Mouse (Mus musculus): ENCODE data around the gene Cldn15. TPM values are rescaled to one million over a fixed set of nuclear protein-coding genes. Genes with fewer than 3 reads are reported as not detected.

Cldn15 gene
- 5.3 and 5.7 TPM in 2 replicates for polyA plus RNA-seq (2014; fragmentation: Nextera tagmentation; extraction: Ambion mirVana)

GRCm38 (mm10) chr5:136966331-136966730 is at the start of gene Cldn15:
Gene Cldn15, plus strand, starts transcription at chr5:136966616.
- Histone ChIP-seq H3K4me2 (peak within 1 kb of the TSS; percentile 29), H3K4me1 (ENCODE audit: insufficient read depth) (peaks cover 15% of the 10 kb centered on the region; the same call in 1 of the 2 replicates), H3K27ac (ENCODE audit: low read depth) (peak within 1 kb of the TSS; percentile 82), H3K4me3 (ENCODE audit: low read depth, low read length) (no peak within 1 kb of the TSS), H3K27me3 (ENCODE audit: insufficient read depth, low read length) (no peaks in the 10 kb centered on the region), H3K36me3 (ENCODE audit: insufficient read depth) (peaks cover 40% of the 10 kb centered on the region), H3K9me3 (ENCODE audit: low read depth, low read length) (no peaks in the 10 kb centered on the region), H3K9ac (no peak within 1 kb of the TSS; the same call in 1 of the 2 replicates)
- WGBS, result 26% methylated on average over 6 of the region's 6 CpGs
- no peak for TF ChIP-seq CTCF (IDR thresholded peaks at IDR 0.05; ENCODE audit: low read depth)
- ATAC-seq (ENCODE audit: insufficient read depth) (no peak), DNase-seq (peak; percentile 55)

- Histone ChIP-seq H3K27ac (ENCODE audit: low read depth) (no peak overlapping the region), H3K9me3 (ENCODE audit: low read depth, low read length) (no peaks in the 10 kb centered on the region), H3K4me3 (ENCODE audit: low read depth, low read length) (no peak overlapping the region), H3K36me3 (ENCODE audit: insufficient read depth) (peaks cover 6% of the 10 kb centered on the region; the same call in 1 of the 2 replicates), H3K4me2 (no peak overlapping the region), H3K27me3 (ENCODE audit: insufficient read depth, low read length) (no peaks in the 10 kb centered on the region), H3K4me1 (ENCODE audit: insufficient read depth) (no peaks in the 10 kb centered on the region), H3K9ac (no peak overlapping the region)
- TF ChIP-seq CTCF (IDR thresholded peaks at IDR 0.05; ENCODE audit: low read depth), result no peak
- DNase-seq (no peak), ATAC-seq (ENCODE audit: insufficient read depth) (no peak)
- WGBS, result 94% methylated on average over 8 of the region's 8 CpGs
Observed at GRCm38 (mm10) chr5:136917613-136918242, 48.7 kb upstream of the Cldn15 start.

GRCm38 (mm10) chr5:136918655-136919472 is 47.6 kb upstream of the Cldn15 start:
- no peaks in the 10 kb centered on the region for H3K9me3 ChIP-seq (ENCODE audit: low read depth, low read length)
- WGBS, result 2% methylated on average over 38 of the region's 38 CpGs
- H3K4me1 ChIP-seq (ENCODE audit: insufficient read depth), result no peaks in the 10 kb centered on the region
- no peaks in the 10 kb centered on the region for H3K27me3 ChIP-seq (ENCODE audit: insufficient read depth, low read length)
- H3K4me3 ChIP-seq (ENCODE audit: low read depth, low read length), result peak overlapping the region; percentile 53
- no peaks in the 10 kb centered on the region for H3K36me3 ChIP-seq (ENCODE audit: insufficient read depth)
- ATAC-seq (ENCODE audit: insufficient read depth) (peak; percentile 93), DNase-seq (peak; percentile 91)
- no peak for TF ChIP-seq CTCF (IDR thresholded peaks at IDR 0.05; ENCODE audit: low read depth)
- H3K4me2 ChIP-seq, result peak overlapping the region; percentile 91
- no peak overlapping the region for H3K27ac ChIP-seq (ENCODE audit: low read depth)
- H3K9ac ChIP-seq, result peak overlapping the region; percentile 69

GRCm38 (mm10) chr5:136919546-136920301 is 46.7 kb upstream of the Cldn15 start:
- Histone ChIP-seq H3K36me3 (ENCODE audit: insufficient read depth) (no peaks in the 10 kb centered on the region), H3K27me3 (ENCODE audit: insufficient read depth, low read length) (no peaks in the 10 kb centered on the region), H3K27ac (ENCODE audit: low read depth) (no peak overlapping the region), H3K9me3 (ENCODE audit: low read depth, low read length) (no peaks in the 10 kb centered on the region), H3K4me3 (ENCODE audit: low read depth, low read length) (peak overlapping the region; percentile 53), H3K4me2 (peak overlapping the region; percentile 91), H3K9ac (peak overlapping the region; percentile 69), H3K4me1 (ENCODE audit: insufficient read depth) (no peaks in the 10 kb centered on the region)
- ATAC-seq (ENCODE audit: insufficient read depth), result peak; percentile 39; the same call in 1 of the 2 replicates
- 15% methylated on average over 18 of the region's 18 CpGs for WGBS
- no peak for TF ChIP-seq CTCF (IDR thresholded peaks at IDR 0.05; ENCODE audit: low read depth)
- DNase-seq, result no peak

GRCm38 (mm10) chr5:136922830-136923229 is 43.6 kb upstream of the Cldn15 start:
- Histone ChIP-seq H3K4me3 (ENCODE audit: low read depth, low read length) (no peak overlapping the region), H3K4me2 (no peak overlapping the region), H3K9ac (no peak overlapping the region), H3K27me3 (ENCODE audit: insufficient read depth, low read length) (no peaks in the 10 kb centered on the region), H3K4me1 (ENCODE audit: insufficient read depth) (no peaks in the 10 kb centered on the region), H3K9me3 (ENCODE audit: low read depth, low read length) (no peaks in the 10 kb centered on the region), H3K36me3 (ENCODE audit: insufficient read depth) (no peaks in the 10 kb centered on the region), H3K27ac (ENCODE audit: low read depth) (no peak overlapping the region)
- ATAC-seq (ENCODE audit: insufficient read depth) (no peak), DNase-seq (no peak)
- TF ChIP-seq CTCF (IDR thresholded peaks at IDR 0.05; ENCODE audit: low read depth), result no peak
- WGBS, result 74% methylated on average over 9 of the region's 9 CpGs

GRCm38 (mm10) chr5:136923751-136924478 is 42.5 kb upstream of the Cldn15 start:
- TF ChIP-seq CTCF (IDR thresholded peaks at IDR 0.05; ENCODE audit: low read depth), result no peak

More at GRCm38 (mm10) chr5:136923751-136924478, 42.5 kb upstream of the Cldn15 start:
- Histone ChIP-seq H3K4me2 (no peak overlapping the region), H3K27ac (ENCODE audit: low read depth) (no peak overlapping the region), H3K36me3 (ENCODE audit: insufficient read depth) (no peaks in the 10 kb centered on the region), H3K4me1 (ENCODE audit: insufficient read depth) (no peaks in the 10 kb centered on the region), H3K27me3 (ENCODE audit: insufficient read depth, low read length) (no peaks in the 10 kb centered on the region), H3K9me3 (ENCODE audit: low read depth, low read length) (no peaks in the 10 kb centered on the region), H3K9ac (no peak overlapping the region), H3K4me3 (ENCODE audit: low read depth, low read length) (no peak overlapping the region)
- ATAC-seq (ENCODE audit: insufficient read depth) (no peak), DNase-seq (no peak)
- WGBS, result 34% methylated on average over 7 of the region's 7 CpGs

All from lung, embryonic 14.5 days (tissue).